Mouse (Mus musculus) forebrain, embryonic 13.5 days (tissue): ENCODE measurements around the gene Gfod2. TPM values are rescaled to one million over a fixed set of nuclear protein-coding genes. Genes with fewer than 3 reads are reported as not detected.
A peak's percentile ranks its signal among the peaks of the same experiment; 100 is the strongest.

ENCODE experiments used
- ATAC-seq: fragments of 200-750 bp; cut with Nextera tagmentation; 2 replicates; pipeline ENCODE4 v1.8.0; 2017
- H3K27ac ChIP-seq: fragments of 300-500 bp; sonication (generic); 2 replicates; pipeline ENCODE4 v1.5.1; 2015; ENCODE audit warnings: inconsistent platforms, mild to moderate bottlenecking, moderate library complexity
- H3K27me3 ChIP-seq: fragments of 300-500 bp; sonication (generic); 2 replicates; pipeline ENCODE4 v1.6.1; 2015; ENCODE audit warnings: mild to moderate bottlenecking, inconsistent platforms
- H3K36me3 ChIP-seq: fragments of 300-500 bp; sonication (generic); 2 replicates; pipeline ENCODE4 v1.6.1; 2015; ENCODE audit warnings: mild to moderate bottlenecking, inconsistent platforms; ENCODE audit not compliant: poor library complexity, severe bottlenecking
- H3K4me1 ChIP-seq: fragments of 300-500 bp; sonication (generic); 2 replicates; pipeline ENCODE4 v1.6.1; 2015; ENCODE audit warnings: inconsistent platforms
- H3K4me2 ChIP-seq: fragments of 300-500 bp; sonication (generic); 2 replicates; pipeline ENCODE4 v1.6.1; 2015; ENCODE audit warnings: inconsistent platforms, mild to moderate bottlenecking, moderate library complexity
- H3K4me3 ChIP-seq: fragments of 300-500 bp; sonication (generic); 2 replicates; pipeline ENCODE4 v1.5.1; 2015; ENCODE audit warnings: mild to moderate bottlenecking, inconsistent platforms
- H3K9ac ChIP-seq: fragments of 300-500 bp; sonication (generic); 2 replicates; pipeline ENCODE4 v1.6.1; 2015; ENCODE audit warnings: mild to moderate bottlenecking, inconsistent platforms
- H3K9me3 ChIP-seq: fragments of 300-500 bp; sonication (generic); replicated peaks from 2 replicates; pipeline ENCODE4 v1.6.1; 2016; ENCODE audit warnings: inconsistent platforms
- WGBS: fragments of 180-500 bp; shearing (Covaris S2); methylation state at CpG from one replicate; pipeline ENCODE4 v1.1.7; 2015; 5-methylcytosine and 5-hydroxymethylcytosine counted together
- polyA plus RNA-seq: library from polyadenylated mRNA; unstranded; fragments of >200 nt; fragmentation: Nextera tagmentation; extraction: Ambion mirVana; gene quantifications from 2 replicates; pipeline ENCODE4 v1.2.1, GENCODE M21; 2015

Gene Gfod2
- polyA plus RNA-seq = 64.7 and 65.7 TPM in 2 replicates

- Histone ChIP-seq H3K4me2 (peak within 1 kb of the TSS; percentile 78), H3K9me3 (no peaks in the 10 kb centered on the region), H3K27ac (peak within 1 kb of the TSS; percentile 88), H3K4me1 (peaks cover 21% of the 10 kb centered on the region), H3K36me3 (no peaks in the 10 kb centered on the region), H3K9ac (peak within 1 kb of the TSS; percentile 92), H3K4me3 (peak within 1 kb of the TSS; percentile 89), H3K27me3 (no peaks in the 10 kb centered on the region)
- WGBS = 3% methylated on average over 57 of the region's 57 CpGs
- ATAC-seq = peak; percentile 99
Measured at GRCm38 (mm10) chr8:105758277-105759108, at the start of gene Gfod2. Gene Gfod2 (minus strand): TSS chr8:105758664.

GRCm38 (mm10) chr8:105807766-105808165, 49.3 kb upstream of the Gfod2 start:
- H3K27ac ChIP-seq = no peak overlapping the region
- no peaks in the 10 kb centered on the region for H3K9me3 ChIP-seq
- no peak overlapping the region for H3K9ac ChIP-seq
- no peak overlapping the region for H3K4me2 ChIP-seq
- peaks cover 43% of the 10 kb centered on the region for H3K36me3 ChIP-seq
- no peaks in the 10 kb centered on the region for H3K4me1 ChIP-seq
- no peaks in the 10 kb centered on the region for H3K27me3 ChIP-seq
- 88% methylated on average over 5 of the region's 5 CpGs for WGBS
- H3K4me3 ChIP-seq = no peak overlapping the region
- no peak for ATAC-seq

- Histone ChIP-seq H3K36me3 (peaks cover 31% of the 10 kb centered on the region), H3K9me3 (no peaks in the 10 kb centered on the region), H3K9ac (no peak overlapping the region), H3K4me2 (no peak overlapping the region), H3K4me3 (no peak overlapping the region), H3K27me3 (no peaks in the 10 kb centered on the region), H3K27ac (no peak overlapping the region), H3K4me1 (no peaks in the 10 kb centered on the region)
- no peak for ATAC-seq
- 93% methylated on average over 1 of the region's 1 CpGs for WGBS
Measured at GRCm38 (mm10) chr8:105805964-105806363, 47.5 kb upstream of the Gfod2 start.

GRCm38 (mm10) chr8:105805346-105805745, 46.9 kb upstream of the Gfod2 start:
- no peak for ATAC-seq
- Histone ChIP-seq H3K4me2 (no peak overlapping the region), H3K36me3 (peaks cover 26% of the 10 kb centered on the region), H3K27me3 (no peaks in the 10 kb centered on the region), H3K27ac (no peak overlapping the region), H3K9me3 (no peaks in the 10 kb centered on the region), H3K4me1 (no peaks in the 10 kb centered on the region), H3K9ac (no peak overlapping the region), H3K4me3 (no peak overlapping the region)
- 81% methylated on average over 3 of the region's 3 CpGs for WGBS

GRCm38 (mm10) chr8:105804797-105805196, 46.3 kb upstream of the Gfod2 start:
- Histone ChIP-seq H3K4me2 (no peak overlapping the region), H3K9ac (no peak overlapping the region), H3K36me3 (peaks cover 24% of the 10 kb centered on the region), H3K4me3 (no peak overlapping the region), H3K9me3 (no peaks in the 10 kb centered on the region), H3K27me3 (no peaks in the 10 kb centered on the region), H3K4me1 (peaks cover under 1% of the 10 kb centered on the region; the same call in 1 of the 2 replicates), H3K27ac (no peak overlapping the region)
- no peak for ATAC-seq
- WGBS = 95% methylated on average over 7 of the region's 7 CpGs

GRCm38 (mm10) chr8:105801153-105801904, 42.9 kb upstream of the Gfod2 start:
- WGBS = 90% methylated on average over 6 of the region's 6 CpGs
- Histone ChIP-seq H3K4me3 (no peak overlapping the region), H3K4me2 (no peak overlapping the region), H3K4me1 (peaks cover 11% of the 10 kb centered on the region), H3K27ac (no peak overlapping the region), H3K9me3 (no peaks in the 10 kb centered on the region), H3K36me3 (peaks cover 24% of the 10 kb centered on the region), H3K9ac (no peak overlapping the region), H3K27me3 (no peaks in the 10 kb centered on the region)
- no peak for ATAC-seq

GRCm38 (mm10) chr8:105799091-105799812, 40.8 kb upstream of the Gfod2 start:
- Histone ChIP-seq H3K4me1 (peaks cover 11% of the 10 kb centered on the region), H3K9ac (no peak overlapping the region), H3K36me3 (peaks cover 17% of the 10 kb centered on the region; the same call in 1 of the 2 replicates), H3K4me2 (no peak overlapping the region), H3K9me3 (no peaks in the 10 kb centered on the region), H3K4me3 (no peak overlapping the region), H3K27ac (no peak overlapping the region), H3K27me3 (no peaks in the 10 kb centered on the region)
- WGBS = 56% methylated on average over 8 of the region's 8 CpGs
- no peak for ATAC-seq

GRCm38 (mm10) chr8:105798408-105798807, 39.9 kb upstream of the Gfod2 start:
- Histone ChIP-seq H3K9ac (no peak overlapping the region), H3K27me3 (no peaks in the 10 kb centered on the region), H3K36me3 (peaks cover 17% of the 10 kb centered on the region; the same call in 1 of the 2 replicates), H3K4me1 (peaks cover 11% of the 10 kb centered on the region), H3K27ac (no peak overlapping the region), H3K4me3 (no peak overlapping the region), H3K4me2 (no peak overlapping the region), H3K9me3 (no peaks in the 10 kb centered on the region)
- WGBS = 93% methylated on average over 5 of the region's 5 CpGs
- ATAC-seq = no peak

- H3K9me3 ChIP-seq = no peaks in the 10 kb centered on the region
- 89% methylated on average over 1 of the region's 1 CpGs for WGBS
Measured at GRCm38 (mm10) chr8:105795785-105796184, 37.3 kb upstream of the Gfod2 start.

GRCm38 (mm10) chr8:105794009-105794598, 35.6 kb upstream of the Gfod2 start:
- Histone ChIP-seq H3K9ac (no peak overlapping the region), H3K4me3 (no peak overlapping the region), H3K4me1 (peaks cover 4% of the 10 kb centered on the region), H3K9me3 (no peaks in the 10 kb centered on the region), H3K27ac (no peak overlapping the region), H3K4me2 (no peak overlapping the region), H3K27me3 (no peaks in the 10 kb centered on the region), H3K36me3 (peaks cover 18% of the 10 kb centered on the region; the same call in 1 of the 2 replicates)
- WGBS = 87% methylated on average over 3 of the region's 3 CpGs
- no peak for ATAC-seq

More at GRCm38 (mm10) chr8:105795785-105796184, 37.3 kb upstream of the Gfod2 start:
- Histone ChIP-seq H3K4me2 (no peak overlapping the region), H3K27me3 (no peaks in the 10 kb centered on the region), H3K4me1 (peaks cover 11% of the 10 kb centered on the region), H3K9ac (no peak overlapping the region), H3K27ac (no peak overlapping the region), H3K4me3 (no peak overlapping the region), H3K36me3 (peaks cover 13% of the 10 kb centered on the region; the same call in 1 of the 2 replicates)
- ATAC-seq = no peak

- 96% methylated on average over 1 of the region's 1 CpGs for WGBS
- H3K9me3 ChIP-seq = no peaks in the 10 kb centered on the region
- H3K4me3 ChIP-seq = no peak overlapping the region
- H3K4me2 ChIP-seq = no peak overlapping the region
- no peaks in the 10 kb centered on the region for H3K27me3 ChIP-seq
- ATAC-seq = no peak
- no peak overlapping the region for H3K9ac ChIP-seq
- peaks cover 15% of the 10 kb centered on the region; the same call in 1 of the 2 replicates for H3K36me3 ChIP-seq
- no peak overlapping the region for H3K27ac ChIP-seq
- no peaks in the 10 kb centered on the region for H3K4me1 ChIP-seq
Measured at GRCm38 (mm10) chr8:105793331-105793730, 34.9 kb upstream of the Gfod2 start.
